Mouse (Mus musculus): ENCODE measurements around the gene 2900011O08Rik. TPM values are rescaled to one million over a fixed set of nuclear protein-coding genes. Genes with fewer than 3 reads are reported as not detected.

2900011O08Rik gene
- 192 and 199 TPM in 2 replicates for polyA plus RNA-seq (2012; rRNA removed)

GRCm38 (mm10) chr16:13986574-13987478 lies at the start of gene 2900011O08Rik, which contains the start of gene Ifitm7:
Gene 2900011O08Rik (plus strand): TSS chr16:13986604.
Gene Ifitm7 (minus strand): TSS chr16:13986888.

Other genes starting within 250 kb of the 2900011O08Rik start
- 30.7 and 32.0 TPM in 2 replicates for gene Rrn3, start 205.9 kb upstream of the 2900011O08Rik start, polyA plus RNA-seq (2012; rRNA removed)
- gene Ntan1, start 167.8 kb upstream of the 2900011O08Rik start, polyA plus RNA-seq (2012; rRNA removed): 157 and 162 TPM in 2 replicates
- 51.1 and 53.5 TPM in 2 replicates for gene Pdxdc1, start 83.5 kb upstream of the 2900011O08Rik start, polyA plus RNA-seq (2012; rRNA removed)
- gene Mpv17l, start 83.4 kb upstream of the 2900011O08Rik start, polyA plus RNA-seq (2012; rRNA removed): 26.1 and 27.2 TPM in 2 replicates
- gene Ifitm7, start 284 bp downstream of the 2900011O08Rik start, polyA plus RNA-seq (2012; rRNA removed): 1.0 and 1.3 TPM in 2 replicates
- gene Nde1, start 176.7 kb downstream of the 2900011O08Rik start, polyA plus RNA-seq (2012; rRNA removed): 20.1 and 20.3 TPM in 2 replicates
- gene Marf1, start 176.7 kb downstream of the 2900011O08Rik start, polyA plus RNA-seq (2012; rRNA removed): 17.9 and 18.1 TPM in 2 replicates

All from central nervous system, embryonic 18 days (tissue).